9 mouse cellular contexts compared by ENCODE assay signal in the genomic region with DNA sequence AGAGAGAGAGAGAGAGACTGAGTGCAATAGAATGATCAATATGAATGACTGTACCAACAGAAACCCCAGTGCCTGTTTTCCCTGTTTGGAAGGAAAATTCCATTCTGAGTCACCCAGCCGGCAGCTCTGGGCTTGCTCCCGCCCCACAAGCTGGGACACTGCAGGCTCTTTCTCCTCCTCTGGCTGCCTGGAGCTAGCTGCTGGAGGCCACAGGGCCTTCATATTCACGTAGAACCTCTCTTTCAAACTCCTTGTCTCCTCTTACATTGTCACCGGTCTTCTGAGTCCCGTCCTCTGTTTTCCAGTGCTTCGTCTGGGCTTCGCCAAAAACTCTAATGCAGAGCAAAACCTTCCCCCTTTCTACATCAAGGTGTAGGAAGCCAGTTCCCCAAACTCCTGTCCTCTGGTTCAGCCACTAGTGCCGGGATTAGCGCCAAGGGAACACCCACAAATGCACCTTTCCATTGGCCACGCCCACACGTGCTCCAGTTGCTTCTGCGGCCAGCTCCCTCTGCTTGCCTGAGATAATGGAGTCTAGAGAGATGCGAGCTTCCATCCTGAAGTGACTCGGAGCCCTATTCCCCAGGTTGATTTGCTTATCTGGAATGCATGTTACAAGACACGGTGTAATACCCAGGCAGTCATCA.
DNase-seq lines count a peak whose midpoint lies in the region; ATAC-seq and TF ChIP-seq lines count a peak whose summit lies in the region.
"Had no signal": no experiment of that assay in that cellular context is flagged by ENCODE, and none has a peak within 500 bp of the region (broad histone marks: within the 10 kb centered on the region; RNA-seq: fewer than 3 reads in every experiment).

No protein-coding gene starts in this region.

- H3K27ac ChIP-seq in heart, embryonic 13.5 days (replicated peaks): no peak overlapping the region
- H3K27ac ChIP-seq in forebrain, postnatal 0 days (ENCODE audit: low read depth, low read length): no peak overlapping the region
- H3K27ac ChIP-seq in stomach, embryonic 14.5 days (ENCODE audit: low read length): no peak overlapping the region
- H3K27ac ChIP-seq: liver, embryonic 14.5 days had no signal

- no peak for ATAC-seq in heart, embryonic 13.5 days (ENCODE audit: extremely low read depth, insufficient number of reproducible peaks, low FRiP score, low TSS enrichment)
- ATAC-seq in forebrain, postnatal 0 days: 0 out of 2 replicates have a peak, but pooled peaks have one; percentile 23
- 0 out of 2 replicates have a peak, but pooled peaks have one; percentile 65 for ATAC-seq in stomach, embryonic 14.5 days (ENCODE audit: insufficient number of reproducible peaks, insufficient read depth, low FRiP score, low read depth)
- no peak for ATAC-seq in megakaryocyte progenitor cell, adult 5-6 weeks (replicated peaks; ENCODE audit: poor library complexity)

- H3K9ac ChIP-seq in heart, embryonic 13.5 days: peak overlapping the region; percentile 59; the same call in 1 of the 2 replicates
- no peak overlapping the region for H3K9ac ChIP-seq in forebrain, postnatal 0 days
- no peak overlapping the region for H3K9ac ChIP-seq in stomach, embryonic 14.5 days (replicated peaks; ENCODE audit: low read depth, low read length)
- H3K9ac ChIP-seq: liver, embryonic 14.5 days had no signal

- no peak for TF ChIP-seq CTCF in forebrain, postnatal 0 days (IDR thresholded peaks at IDR 0.05; ENCODE audit: low read depth)

- H3K36me3 ChIP-seq in heart, embryonic 13.5 days: no peaks in the 10 kb centered on the region
- H3K36me3 ChIP-seq in forebrain, postnatal 0 days (ENCODE audit: insufficient read depth): no peaks in the 10 kb centered on the region
- no peaks in the 10 kb centered on the region for H3K36me3 ChIP-seq in stomach, embryonic 14.5 days (ENCODE audit: control insufficient read depth, insufficient read depth, low read length)

- no peaks in the 10 kb centered on the region for H3K27me3 ChIP-seq in heart, embryonic 13.5 days (replicated peaks)
- H3K27me3 ChIP-seq in forebrain, postnatal 0 days (ENCODE audit: insufficient read depth, low read length): no peaks in the 10 kb centered on the region
- H3K27me3 ChIP-seq in stomach, embryonic 14.5 days (ENCODE audit: control insufficient read depth, insufficient read depth, low read length): no peaks in the 10 kb centered on the region

- no peaks in the 10 kb centered on the region for H3K9me3 ChIP-seq in heart, embryonic 13.5 days
- no peaks in the 10 kb centered on the region for H3K9me3 ChIP-seq in forebrain, postnatal 0 days (ENCODE audit: low read length)
- H3K9me3 ChIP-seq in stomach, embryonic 14.5 days (ENCODE audit: control insufficient read depth, low read depth, low read length): no peaks in the 10 kb centered on the region

- intact Hi-C loops in left cerebral cortex, postnatal 36 days (cut with DNase I): loop anchor here (5.0 kb wide), 1 partner anchor 75 kb away; a partner anchor contains a TSS

- H3K4me3 ChIP-seq in heart, embryonic 13.5 days: no peak overlapping the region
- no peak overlapping the region for H3K4me3 ChIP-seq in forebrain, postnatal 0 days (ENCODE audit: low read depth, low read length)
- no peak overlapping the region for H3K4me3 ChIP-seq in stomach, embryonic 14.5 days (ENCODE audit: low read depth, low read length)

- DNase-seq in heart, postnatal 4 days: no peak
- peak; percentile 72 for DNase-seq in 3T3-L1 (ENCODE audit: low read depth, low spot score)
- peak; percentile 16 for DNase-seq in adipocyte (ENCODE audit: low spot score)
- no peak for DNase-seq in forebrain, postnatal 0 days
- peak; percentile 45 to 51 for DNase-seq in left cerebral cortex, postnatal 36 days (ENCODE audit: low spot score in 2 of 2)

- peak overlapping the region; percentile 54 for H3K4me2 ChIP-seq in heart, embryonic 13.5 days
- H3K4me2 ChIP-seq in forebrain, postnatal 0 days (ENCODE audit: low read depth): no peak overlapping the region
- H3K4me2 ChIP-seq in stomach, embryonic 14.5 days (replicated peaks; ENCODE audit: low read depth, low read length): peak overlapping the region; percentile 22; the same call in 1 of the 2 replicates

- 12% methylated on average over 15 of the region's 15 CpGs for WGBS in heart, embryonic 13.5 days
- WGBS in forebrain, postnatal 0 days: 15% methylated on average over 15 of the region's 15 CpGs
- 13% methylated on average over 15 of the region's 15 CpGs for WGBS in stomach, embryonic 14.5 days

- peaks cover 11% of the 10 kb centered on the region for H3K4me1 ChIP-seq in heart, embryonic 13.5 days
- H3K4me1 ChIP-seq in forebrain, postnatal 0 days (ENCODE audit: insufficient read depth): peaks cover 12% of the 10 kb centered on the region; the same call in 1 of the 2 replicates
- H3K4me1 ChIP-seq in stomach, embryonic 14.5 days (ENCODE audit: control insufficient read depth, insufficient read depth, low read length): 0 out of 2 replicates have a peak, but pooled peaks cover 6% of the 10 kb centered on the region

Comparison
In these comparisons a context has a peak if more than half of its experiments do, and no peak if none do; other contexts are left out.
1. ATAC-seq: peak in forebrain, postnatal 0 days (single experiment) and stomach, embryonic 14.5 days (single experiment); none in heart, embryonic 13.5 days (single experiment) and megakaryocyte progenitor cell, adult 5-6 weeks (single experiment).
2. DNase-seq: peak in 3T3-L1 (single experiment), adipocyte (single experiment) and left cerebral cortex, postnatal 36 days (2 of 2); none in heart, postnatal 4 days (single experiment) and forebrain, postnatal 0 days (single experiment).